8 mouse cellular contexts compared by ENCODE assay signal in the genomic region with DNA sequence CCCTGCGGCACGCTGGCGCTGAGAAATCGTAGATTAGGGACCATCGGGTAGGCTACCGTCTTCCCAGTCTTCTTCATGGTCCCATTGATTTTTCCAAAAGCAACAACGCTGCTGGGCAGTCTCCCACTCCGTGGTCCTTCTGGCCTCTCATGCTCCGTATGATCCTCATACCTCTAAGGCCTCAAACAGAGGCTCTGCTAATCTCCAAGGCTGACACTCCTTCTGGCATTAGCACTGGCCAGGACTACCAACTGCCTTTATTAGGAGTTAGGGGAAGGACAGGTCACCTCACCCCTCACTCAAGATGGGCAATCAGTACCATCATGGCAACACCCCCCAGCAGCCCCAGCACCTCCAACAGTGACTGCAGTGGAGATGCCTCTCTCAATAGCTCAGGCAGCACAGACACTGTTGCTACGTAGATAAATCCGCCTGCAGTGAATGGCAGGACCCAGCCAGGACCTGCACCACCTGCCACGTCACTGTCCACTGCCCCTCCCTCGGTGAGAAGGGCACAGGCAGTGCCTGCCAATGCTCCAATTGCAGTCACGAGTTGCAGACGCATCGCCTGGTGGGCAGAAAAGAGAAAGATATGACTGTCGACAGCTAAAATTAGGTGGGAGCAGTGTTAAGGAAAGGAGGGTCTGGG. TPM values are rescaled to one million over a fixed set of nuclear protein-coding genes. Genes with fewer than 3 reads are reported as not detected.
DNase-seq lines count a peak whose midpoint lies in the region; ATAC-seq and TF ChIP-seq lines count a peak whose summit lies in the region.

No protein-coding gene starts in this region.

- H3K36me3 ChIP-seq in forebrain, postnatal 0 days (ENCODE audit: insufficient read depth) = peaks cover 20% of the 10 kb centered on the region
- H3K36me3 ChIP-seq in liver, embryonic 11.5 days (ENCODE audit: control insufficient read depth, insufficient read depth, low read length) = peaks cover 19% of the 10 kb centered on the region

- no peaks in the 10 kb centered on the region for H3K27me3 ChIP-seq in forebrain, postnatal 0 days (ENCODE audit: insufficient read depth, low read length)
- no peaks in the 10 kb centered on the region for H3K27me3 ChIP-seq in liver, embryonic 11.5 days (replicated peaks; ENCODE audit: control insufficient read depth, insufficient read depth, low read length)

- H3K9ac ChIP-seq in forebrain, postnatal 0 days = no peak overlapping the region
- H3K9ac ChIP-seq in liver, embryonic 11.5 days (ENCODE audit: low read depth, low read length) = peak overlapping the region; percentile 64; the same call in 1 of the 2 replicates

- 0 out of 2 replicates have a peak overlapping the region, but pooled peaks have one; percentile 40 for H3K27ac ChIP-seq in forebrain, postnatal 0 days (ENCODE audit: low read depth, low read length)
- no peak overlapping the region; the same call in 1 of the 2 replicates for H3K27ac ChIP-seq in liver, embryonic 11.5 days (ENCODE audit: low read depth, low read length)

- H3K4me1 ChIP-seq in forebrain, postnatal 0 days (ENCODE audit: insufficient read depth) = peaks cover 30% of the 10 kb centered on the region
- H3K4me1 ChIP-seq in liver, embryonic 11.5 days (replicated peaks; ENCODE audit: control insufficient read depth, insufficient read depth, low read length) = peaks cover 62% of the 10 kb centered on the region

- no peak for TF ChIP-seq CTCF in forebrain, postnatal 0 days (IDR thresholded peaks at IDR 0.05; ENCODE audit: low read depth)

- H3K4me2 ChIP-seq in forebrain, postnatal 0 days (ENCODE audit: low read depth) = no peak overlapping the region
- H3K4me2 ChIP-seq in liver, embryonic 11.5 days = peak overlapping the region; percentile 76

- peak; percentile 39 for DNase-seq in heart, adult 8-10 months (ENCODE audit: low spot score)
- no peak for DNase-seq in heart, postnatal 4 days
- peak; percentile 25 to 30 for DNase-seq in cerebellum, postnatal 10 days
- DNase-seq in forebrain, postnatal 0 days = no peak
- DNase-seq in liver, embryonic 11.5 days (ENCODE audit: low spot score) = no peak
- DNase-seq in c-Kit-positive CD71-positive TER-119-positive erythroid progenitor cells, embryonic 14.5 days (ENCODE audit: low spot score) = no peak
- DNase-seq in spleen, adult 18-20 months = no peak
- DNase-seq in right cerebral cortex, postnatal 25 days = no peak

- no peaks in the 10 kb centered on the region for H3K9me3 ChIP-seq in forebrain, postnatal 0 days (ENCODE audit: low read length)
- H3K9me3 ChIP-seq in liver, embryonic 11.5 days (ENCODE audit: control insufficient read depth, low read length) = no peaks in the 10 kb centered on the region

- WGBS in forebrain, postnatal 0 days = 42% methylated on average over 17 of the region's 17 CpGs
- WGBS in liver, embryonic 11.5 days = 81% methylated on average over 17 of the region's 17 CpGs

- H3K4me3 ChIP-seq in forebrain, postnatal 0 days (ENCODE audit: low read depth, low read length) = no peak overlapping the region
- H3K4me3 ChIP-seq in liver, embryonic 11.5 days (ENCODE audit: low read depth, low read length) = peak overlapping the region; percentile 81

- no peak for ATAC-seq in forebrain, postnatal 0 days
- no peak for ATAC-seq in liver, embryonic 11.5 days (replicated peaks; ENCODE audit: low FRiP score)

RNA-seq across cellular contexts. Expression of gene H2-Ke6, which starts 0.8 kb away (rescaled TPM):
- total RNA-seq in heart, adult 8-10 months (2022) = 100 to 1,000 TPM; 134 to 149 (median 137) TPM
- 10 to 100 TPM; 63.6 to 69.6 TPM for total RNA-seq in heart, postnatal 4 days (2021)
- 39.1 and 58.0 TPM in 2 replicates for total RNA-seq in forebrain, postnatal 0 days (2014; rRNA removed)
- polyA plus RNA-seq in forebrain, postnatal 0 days (2015; fragmentation: Nextera tagmentation; extraction: Ambion mirVana) = 54.6 and 55.7 TPM in 2 replicates
- 34.2 and 45.1 TPM in 2 replicates for polyA plus RNA-seq in liver, embryonic 11.5 days (2014; fragmentation: Nextera tagmentation; extraction: Ambion mirVana)

RNA-seq across cellular contexts. Expression of gene Slc39a7, which starts 2.9 kb away (rescaled TPM):
- 10 to 100 TPM; 64.1 to 79.1 (median 73.2) TPM for total RNA-seq in heart, adult 8-10 months (2022)
- 10 to 100 TPM; 83.8 to 86.5 TPM for total RNA-seq in heart, postnatal 4 days (2021)
- total RNA-seq in forebrain, postnatal 0 days (2014; rRNA removed) = 126 and 161 TPM in 2 replicates
- polyA plus RNA-seq in forebrain, postnatal 0 days (2015; fragmentation: Nextera tagmentation; extraction: Ambion mirVana) = 124 and 138 TPM in 2 replicates
- polyA plus RNA-seq in liver, embryonic 11.5 days (2014; fragmentation: Nextera tagmentation; extraction: Ambion mirVana) = 73.9 and 75.9 TPM in 2 replicates

RNA-seq across cellular contexts. Expression of gene Rxrb, which starts 3.0 kb away (rescaled TPM):
- 10 to 100 TPM; 33.4 to 46.3 (median 42.3) TPM for total RNA-seq in heart, adult 8-10 months (2022)
- 10 to 100 TPM; 35.5 to 39.5 TPM for total RNA-seq in heart, postnatal 4 days (2021)
- total RNA-seq in forebrain, postnatal 0 days (2014; rRNA removed) = 56.2 and 60.8 TPM in 2 replicates
- 58.1 and 58.4 TPM in 2 replicates for polyA plus RNA-seq in forebrain, postnatal 0 days (2015; fragmentation: Nextera tagmentation; extraction: Ambion mirVana)
- polyA plus RNA-seq in liver, embryonic 11.5 days (2014; fragmentation: Nextera tagmentation; extraction: Ambion mirVana) = 30.8 and 31.5 TPM in 2 replicates

RNA-seq across cellular contexts. Expression of gene Ring1, which starts 4.1 kb away (rescaled TPM):
- 10 to 100 TPM; 11.9 to 18.1 (median 14.1) TPM for total RNA-seq in heart, adult 8-10 months (2022)
- 10 to 100 TPM; 18.7 to 19.8 TPM for total RNA-seq in heart, postnatal 4 days (2021)
- 20.7 and 21.4 TPM in 2 replicates for total RNA-seq in forebrain, postnatal 0 days (2014; rRNA removed)
- polyA plus RNA-seq in forebrain, postnatal 0 days (2015; fragmentation: Nextera tagmentation; extraction: Ambion mirVana) = 15.7 and 19.0 TPM in 2 replicates
- polyA plus RNA-seq in liver, embryonic 11.5 days (2014; fragmentation: Nextera tagmentation; extraction: Ambion mirVana) = 3.4 and 5.5 TPM in 2 replicates

RNA-seq across cellular contexts. Expression of gene Col11a2, which starts 10.6 kb away (rescaled TPM):
- total RNA-seq in heart, adult 8-10 months (2022) = 1 to 10 TPM in 3 of 4 experiments, under 1 TPM in 1; 0.87 to 1.3 (median 1.2) TPM
- 1 to 10 TPM; 1.4 to 2.2 TPM for total RNA-seq in heart, postnatal 4 days (2021)
- 10.2 and 28.0 TPM in 2 replicates for total RNA-seq in forebrain, postnatal 0 days (2014; rRNA removed)
- 1.2 and 2.1 TPM in 2 replicates for polyA plus RNA-seq in forebrain, postnatal 0 days (2015; fragmentation: Nextera tagmentation; extraction: Ambion mirVana)
- 0.61 and 0.67 TPM in 2 replicates for polyA plus RNA-seq in liver, embryonic 11.5 days (2014; fragmentation: Nextera tagmentation; extraction: Ambion mirVana)

Comparison
In these comparisons a context has a peak if more than half of its experiments do, and no peak if none do; other contexts are left out.
1. DNase-seq: peak in heart, adult 8-10 months (single experiment) and cerebellum, postnatal 10 days (2 of 2); none in heart, postnatal 4 days (single experiment), forebrain, postnatal 0 days (single experiment), liver, embryonic 11.5 days (single experiment), c-Kit-positive CD71-positive TER-119-positive erythroid progenitor cells, embryonic 14.5 days (single experiment), spleen, adult 18-20 months (0 of 2) and right cerebral cortex, postnatal 25 days (single experiment).